16 mouse cellular contexts compared by ENCODE assay signal in genomic region chr19:20426443-20427161, GRCm38 (mm10).
"Had no signal": no experiment of that assay in that cellular context is flagged by ENCODE, and none has a peak within 500 bp of the region (broad histone marks: within the 10 kb centered on the region; RNA-seq: fewer than 3 reads in every experiment).

No protein-coding gene starts in this region.

- H3K4me1 ChIP-seq: intestine, embryonic 15.5 days; limb, embryonic 13.5 days; neural tube, embryonic 15.5 days had no signal

- H3K27ac ChIP-seq: intestine, embryonic 15.5 days; left cerebral cortex, adult 2 months; limb, embryonic 13.5 days; liver, embryonic 14.5 days; midbrain, embryonic 10.5 days; neural tube, embryonic 15.5 days had no signal

- H3K4me3 ChIP-seq: intestine, embryonic 15.5 days; left cerebral cortex, adult 2 months; limb, embryonic 13.5 days; midbrain, embryonic 10.5 days; myocyte; neural tube, embryonic 15.5 days had no signal

- H3K9ac ChIP-seq: intestine, embryonic 15.5 days; limb, embryonic 13.5 days; liver, embryonic 14.5 days; neural tube, embryonic 15.5 days had no signal

- H3K27me3 ChIP-seq: intestine, embryonic 15.5 days; limb, embryonic 13.5 days; neural tube, embryonic 15.5 days had no signal

- ATAC-seq: intestine, embryonic 15.5 days had no signal

- DNase-seq: kidney, adult 18-20 months; kidney, postnatal 14 days; lung, postnatal 10 days; lung, postnatal 4 days; midbrain, embryonic 14.5 days; right cerebral cortex, adult 18-20 months; right cerebral cortex, postnatal 25 days; thymus, adult 2 months; thymus, postnatal 25 days had no signal

- H3K4me2 ChIP-seq: intestine, embryonic 15.5 days; limb, embryonic 13.5 days; neural tube, embryonic 15.5 days had no signal

- H3K9me3 ChIP-seq: intestine, embryonic 15.5 days; limb, embryonic 13.5 days; midbrain, embryonic 10.5 days; neural tube, embryonic 15.5 days had no signal

- H3K36me3 ChIP-seq: intestine, embryonic 15.5 days; limb, embryonic 13.5 days; midbrain, embryonic 10.5 days; neural tube, embryonic 15.5 days had no signal
